Mouse (Mus musculus): ENCODE measurements around the gene Trpv2.
A peak's percentile ranks its signal among the peaks of the same experiment; 100 is the strongest.

The Trpv2 gene

DNA sequence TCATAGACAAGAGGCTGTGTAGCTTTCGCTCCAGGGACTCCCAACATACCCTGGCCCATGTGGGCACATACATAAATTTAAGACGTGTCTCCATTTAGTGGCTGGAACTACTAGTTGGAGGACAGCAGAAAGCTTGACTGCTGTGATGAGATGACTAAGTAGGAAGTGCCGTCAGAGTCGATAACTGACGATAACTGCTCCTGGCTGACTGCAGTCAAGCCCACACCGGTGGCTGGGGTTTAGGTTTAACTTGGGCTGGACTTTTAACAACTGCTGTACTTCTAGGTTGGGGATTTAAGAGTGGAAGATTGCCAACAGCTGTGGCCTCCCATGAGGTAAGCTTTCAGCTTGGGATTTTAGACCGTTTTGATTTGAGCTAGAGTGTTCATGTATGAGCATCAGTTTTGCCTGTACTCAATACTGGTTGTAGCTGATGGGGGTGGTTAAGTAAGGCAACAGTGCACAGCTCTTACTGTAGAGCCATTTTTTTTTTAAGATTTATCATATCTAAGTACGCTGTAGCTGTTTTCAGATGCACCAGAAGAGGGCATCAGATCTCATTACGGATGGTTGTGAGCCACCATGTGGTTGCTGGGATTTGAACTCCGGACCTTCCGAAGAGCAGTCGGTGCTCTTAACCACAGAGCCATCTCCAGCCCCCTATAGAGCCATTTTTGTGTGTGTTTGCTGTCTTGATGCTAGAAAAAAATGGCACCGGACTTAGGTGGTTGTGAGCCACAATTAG lies 29.2 kb downstream of the Trpv2 start:
- DNase-seq (ENCODE audit: extremely low read depth, low read depth) = no peak

DNA sequence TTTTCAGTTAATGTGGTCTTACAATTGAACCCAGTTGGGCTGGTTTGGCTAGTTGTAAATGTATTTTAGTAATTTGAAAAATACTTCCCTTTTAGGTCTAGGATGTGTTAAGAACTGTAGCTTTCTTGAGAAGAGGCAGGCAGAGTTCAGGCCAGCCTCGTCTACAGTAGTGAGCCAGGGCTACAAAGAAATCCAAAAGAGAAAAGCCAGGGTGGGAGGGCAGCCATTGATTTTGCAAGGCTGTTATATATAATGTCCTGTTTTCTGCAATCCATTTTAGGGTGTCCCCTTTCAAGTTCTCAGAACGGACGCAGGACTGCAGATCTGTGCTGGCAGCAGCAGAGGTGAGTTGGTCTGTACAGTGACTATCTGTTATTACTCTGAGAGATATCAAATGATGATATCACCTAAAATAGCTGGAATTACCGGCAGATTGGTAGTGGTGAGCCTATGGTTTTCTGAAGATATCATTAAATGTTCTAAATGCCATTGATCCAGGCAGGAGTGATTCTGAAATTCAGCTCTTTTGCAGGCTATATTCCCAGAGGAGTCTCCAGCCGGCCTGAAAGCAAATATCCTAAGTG lies 29.9 kb downstream of the Trpv2 start:
- no peak for DNase-seq (ENCODE audit: extremely low read depth, low read depth)

DNA sequence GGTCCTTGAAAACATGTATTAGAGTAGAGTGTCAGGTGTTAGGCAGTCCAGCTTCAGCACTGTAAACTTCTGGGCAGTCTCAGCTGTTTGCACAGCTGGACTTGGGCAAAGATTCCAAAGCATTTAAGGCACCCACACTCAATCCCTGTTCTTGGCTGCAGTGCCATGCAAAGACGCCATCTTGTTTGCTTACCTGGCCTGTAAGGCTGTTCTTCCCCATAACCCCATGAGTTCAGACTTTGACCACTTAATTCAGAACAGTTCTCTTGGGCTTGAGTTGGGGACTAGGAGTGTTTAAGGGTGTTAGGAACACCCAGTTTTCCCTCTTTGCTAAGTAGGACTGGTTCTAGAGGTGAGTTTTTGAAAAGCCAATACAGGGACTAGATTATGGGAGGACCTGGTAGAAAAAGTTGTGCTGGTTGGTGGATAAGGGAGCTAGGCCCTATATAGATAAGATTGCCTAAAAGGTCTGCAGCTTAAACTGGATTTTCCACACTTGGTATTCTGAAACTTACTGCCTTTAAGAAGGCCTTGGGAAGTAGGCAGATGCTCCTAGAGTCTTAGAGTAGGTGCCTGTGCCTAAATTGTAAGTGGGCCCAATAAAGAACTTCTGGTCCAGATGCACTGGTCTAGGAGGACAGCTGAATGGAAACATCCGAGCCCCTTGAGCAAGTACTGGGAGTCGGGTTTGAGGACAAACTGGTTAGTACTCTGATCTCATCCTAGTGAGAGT lies 30.8 kb downstream of the Trpv2 start:
- no peak for DNase-seq (ENCODE audit: extremely low read depth, low read depth)

DNA sequence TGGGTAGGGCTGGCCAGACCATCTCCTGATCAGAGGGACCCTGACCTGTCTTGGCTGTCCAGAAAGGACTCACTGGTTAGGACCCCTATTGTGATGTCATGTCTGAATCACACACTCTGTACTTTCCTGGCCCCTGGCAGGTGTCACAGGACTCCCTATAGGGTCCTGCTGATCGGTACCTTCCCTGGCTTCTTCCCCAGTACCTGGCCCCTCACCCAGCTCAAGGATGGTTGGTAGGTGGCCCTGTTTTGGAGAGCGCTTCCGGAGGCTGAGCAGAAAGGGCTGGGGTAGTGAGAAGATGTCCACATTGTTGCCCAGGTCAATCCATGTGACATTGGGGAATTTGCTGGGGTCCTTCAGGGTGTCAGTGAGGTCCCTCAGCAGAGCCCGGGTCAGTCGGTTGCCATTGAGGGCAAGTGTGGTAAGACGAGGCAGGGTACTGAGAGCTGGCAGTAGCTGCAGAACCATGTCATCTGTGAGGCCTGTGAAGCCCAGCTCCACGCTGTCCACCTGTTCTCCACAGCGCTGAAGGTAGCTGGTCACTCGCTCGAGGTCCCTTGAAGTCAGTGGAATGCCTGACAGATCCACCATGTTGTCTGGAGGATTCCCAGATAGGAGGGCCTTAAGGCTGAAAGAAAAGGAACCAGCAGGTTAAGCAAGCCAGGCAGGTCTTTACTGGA lies 31.5 kb downstream of the Trpv2 start:
- no peak for DNase-seq (ENCODE audit: extremely low read depth, low read depth)

DNA sequence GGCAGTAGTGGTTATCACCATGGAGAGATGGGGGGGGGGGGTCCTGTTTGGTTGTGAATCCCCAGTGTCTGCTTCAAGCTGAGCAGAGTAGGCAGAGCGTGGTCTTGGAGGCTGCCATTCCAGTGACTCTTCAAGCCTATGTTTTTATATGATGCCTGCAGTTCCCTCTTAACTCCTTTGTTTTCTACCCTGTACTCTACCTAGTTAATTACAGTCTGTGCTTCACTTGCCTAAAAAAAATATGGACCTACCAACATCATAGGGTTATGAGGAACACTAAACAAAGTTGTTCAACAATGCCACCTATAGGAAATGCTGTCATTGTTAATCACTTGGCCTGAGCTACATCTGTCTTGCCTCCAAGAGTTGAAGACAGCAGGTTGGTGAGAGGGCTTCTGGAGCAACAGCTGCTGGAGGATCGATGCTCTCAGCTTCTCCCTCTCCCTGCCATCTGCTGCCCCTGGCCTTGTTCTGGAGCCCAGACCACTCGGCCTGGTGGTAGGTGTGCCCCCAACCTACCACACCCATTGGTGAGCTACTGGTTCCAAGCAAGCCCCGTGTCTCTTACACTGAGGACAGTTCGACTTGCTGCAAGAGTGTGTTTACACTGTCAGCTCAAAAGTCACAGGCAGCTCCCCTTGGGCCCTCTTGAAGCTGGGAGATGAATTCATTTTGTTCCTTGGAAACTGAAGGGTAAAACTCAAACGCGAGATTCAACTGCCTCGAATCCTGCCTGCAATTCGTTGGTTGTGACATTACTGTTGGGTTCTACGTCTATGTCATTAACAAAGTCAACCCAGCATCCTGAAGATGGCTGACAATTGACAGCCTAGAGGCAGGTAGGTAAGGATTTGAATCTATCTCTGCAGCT lies 32.2 kb downstream of the Trpv2 start:
- DNase-seq (ENCODE audit: extremely low read depth, low read depth) = no peak

DNA sequence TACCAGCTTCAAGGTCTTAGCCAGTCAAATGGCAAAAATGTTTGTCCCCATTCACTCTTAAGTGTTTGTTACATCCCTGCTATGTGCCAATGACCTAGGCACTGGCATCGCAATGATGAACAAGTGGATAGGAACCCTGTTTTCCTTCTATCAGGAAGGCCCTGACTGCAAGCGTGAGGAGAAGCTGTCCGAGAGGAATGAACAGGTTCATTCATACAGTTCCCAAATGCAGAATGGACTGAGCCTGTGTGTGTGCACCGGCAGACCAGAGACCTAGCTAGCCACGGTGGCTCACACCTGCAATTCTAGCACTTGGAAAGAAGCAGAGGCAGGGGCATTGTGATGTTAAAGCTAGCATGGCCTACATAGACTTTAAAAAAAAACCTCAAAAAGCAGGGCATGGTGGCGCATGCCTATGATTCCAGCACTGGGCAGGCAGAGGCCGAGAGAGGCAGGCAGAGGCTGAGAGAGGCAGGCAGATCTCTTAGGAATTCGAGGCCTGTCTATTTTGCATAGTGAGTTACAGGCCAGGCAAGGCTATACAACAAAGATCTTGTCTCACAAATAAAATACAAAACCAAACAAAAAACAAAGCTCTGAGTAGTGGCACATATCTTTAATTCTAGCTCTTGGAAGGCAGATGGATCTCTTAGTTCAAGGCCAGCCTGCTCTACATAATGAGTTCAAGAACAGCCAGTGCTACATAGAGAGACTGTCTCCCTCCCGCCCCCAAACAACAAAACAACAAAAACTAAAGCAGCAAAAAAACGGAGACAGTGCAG lies 33.1 kb downstream of the Trpv2 start:
- no peak for DNase-seq (ENCODE audit: extremely low read depth, low read depth)

DNA sequence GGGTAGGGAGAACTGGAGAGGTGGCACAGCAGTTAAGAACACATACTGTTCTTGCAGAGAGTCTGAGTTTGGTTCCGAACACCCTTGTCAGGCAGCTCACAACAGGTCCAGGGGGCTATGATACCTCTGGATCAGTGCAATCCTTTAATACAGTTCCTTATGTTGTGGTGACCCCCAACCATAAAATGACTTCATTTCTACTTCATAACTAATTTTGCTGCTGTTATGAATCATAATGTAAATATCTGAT lies 33.6 kb downstream of the Trpv2 start:
- no peak for DNase-seq (ENCODE audit: extremely low read depth, low read depth)

DNA sequence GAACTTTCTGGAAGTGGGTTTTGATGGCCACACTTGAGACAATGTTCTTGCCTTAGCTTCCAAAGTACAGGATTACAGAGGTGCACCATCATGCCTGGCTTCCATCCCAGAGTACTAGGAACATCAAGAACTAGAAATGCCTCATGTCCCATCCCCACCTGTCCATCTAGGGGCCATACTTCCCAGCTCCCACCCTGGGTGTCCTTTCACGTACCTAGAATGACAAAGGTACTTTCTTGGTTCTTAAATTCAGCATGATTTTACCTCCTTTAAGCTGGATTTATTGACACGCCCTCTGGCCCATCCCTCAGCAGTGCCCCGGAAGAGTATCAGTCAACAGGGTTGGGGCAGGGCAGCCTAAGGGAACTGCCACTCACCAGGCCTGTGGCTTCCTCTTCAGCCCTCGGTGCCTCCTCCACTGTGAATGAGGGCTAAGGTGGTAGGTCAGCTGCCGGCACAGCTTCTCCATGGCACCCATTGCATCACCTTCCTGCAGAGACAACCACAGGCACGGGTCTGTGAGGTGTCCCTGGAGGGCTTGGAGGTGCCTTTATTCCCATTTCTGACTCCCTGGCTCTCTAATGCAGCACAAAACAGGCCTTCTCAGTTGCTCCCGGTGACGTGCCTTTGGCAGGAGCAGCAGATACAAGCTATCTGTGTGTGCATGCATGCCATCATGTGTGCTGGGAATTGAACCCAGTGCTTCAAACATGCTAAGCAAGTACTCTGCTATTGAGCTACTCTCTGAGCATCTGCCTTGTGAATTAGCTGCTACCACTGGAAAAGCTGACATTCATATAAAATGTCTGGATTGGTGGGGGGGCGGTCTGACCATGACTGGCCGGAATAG lies 34.8 kb downstream of the Trpv2 start:
- DNase-seq (ENCODE audit: extremely low read depth, low read depth) = no peak

DNA sequence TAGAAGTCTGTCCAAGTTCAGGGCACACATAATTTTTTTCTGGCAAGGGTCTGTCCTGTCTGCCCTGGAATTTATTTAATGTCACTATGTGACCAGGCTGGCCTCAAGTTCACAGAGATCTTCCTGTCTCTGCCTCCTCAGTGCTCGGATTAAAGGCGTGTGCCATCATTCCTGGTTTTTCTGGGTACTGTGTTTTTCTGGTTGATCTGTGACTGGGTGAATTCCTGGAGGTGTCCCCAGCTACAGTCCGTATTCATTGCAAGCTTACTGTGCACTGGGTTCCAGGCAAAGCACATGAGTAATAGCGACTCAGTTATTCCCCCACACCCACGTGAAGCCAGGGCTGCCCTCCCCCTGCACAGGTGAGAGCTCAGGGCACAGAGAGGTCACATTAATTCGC lies 36.0 kb downstream of the Trpv2 start:
- DNase-seq (ENCODE audit: extremely low read depth, low read depth) = no peak

DNA sequence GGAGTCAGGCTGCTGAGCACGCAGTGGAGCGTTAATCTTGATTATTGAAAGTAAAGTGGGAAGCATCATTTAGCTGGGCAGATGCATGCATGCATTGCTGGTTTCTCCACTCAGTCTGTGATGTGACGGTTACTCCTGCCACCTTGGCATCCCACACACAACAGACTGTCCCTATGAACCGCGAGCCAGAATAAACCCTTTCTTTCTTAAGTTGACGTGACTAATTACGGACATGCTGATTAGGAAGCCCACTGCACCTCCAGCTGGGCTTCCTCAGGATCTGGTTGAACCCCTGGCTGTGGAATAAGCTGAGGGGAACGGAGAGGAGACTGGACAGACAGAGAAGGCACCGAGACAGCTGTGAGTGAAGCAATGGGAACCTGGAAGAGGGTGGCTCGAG lies 38.3 kb downstream of the Trpv2 start:
- no peak for DNase-seq (ENCODE audit: extremely low read depth, low read depth)

DNA sequence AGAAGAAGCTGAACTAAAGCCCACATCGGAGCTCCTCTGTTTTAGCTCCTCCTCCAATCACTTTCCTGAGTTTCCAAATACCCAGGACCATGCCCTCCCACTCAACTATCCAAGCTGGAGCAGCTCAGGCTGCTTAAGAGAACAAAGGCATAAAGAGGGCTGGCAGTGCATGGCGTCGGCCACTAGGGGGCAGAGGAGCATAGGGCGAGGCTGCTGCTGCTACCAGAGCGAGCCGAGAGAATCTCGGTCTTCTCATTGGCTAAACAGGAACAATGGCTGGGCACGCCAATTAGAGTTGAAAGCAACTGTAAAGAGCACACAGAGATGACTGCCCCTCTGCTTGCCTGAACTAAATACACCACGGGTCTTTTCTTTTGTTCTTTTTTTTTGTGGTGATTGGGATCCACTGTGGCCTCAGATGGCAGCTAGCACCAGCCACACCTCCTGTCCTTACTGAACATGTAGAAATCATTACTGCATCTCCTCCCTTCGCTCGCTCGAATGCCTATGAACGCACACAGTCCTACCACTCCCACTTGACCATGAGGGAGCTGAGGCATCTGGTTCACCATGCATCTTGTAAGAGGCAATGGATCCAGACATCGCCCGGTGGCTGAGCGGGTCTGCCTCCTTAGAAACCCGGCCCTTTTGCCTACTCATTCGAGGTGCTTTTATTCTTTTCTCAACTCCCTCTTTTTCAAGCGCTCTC lies 39.5 kb downstream of the Trpv2 start:
- peak; percentile 60 for DNase-seq (ENCODE audit: extremely low read depth, low read depth)

DNA sequence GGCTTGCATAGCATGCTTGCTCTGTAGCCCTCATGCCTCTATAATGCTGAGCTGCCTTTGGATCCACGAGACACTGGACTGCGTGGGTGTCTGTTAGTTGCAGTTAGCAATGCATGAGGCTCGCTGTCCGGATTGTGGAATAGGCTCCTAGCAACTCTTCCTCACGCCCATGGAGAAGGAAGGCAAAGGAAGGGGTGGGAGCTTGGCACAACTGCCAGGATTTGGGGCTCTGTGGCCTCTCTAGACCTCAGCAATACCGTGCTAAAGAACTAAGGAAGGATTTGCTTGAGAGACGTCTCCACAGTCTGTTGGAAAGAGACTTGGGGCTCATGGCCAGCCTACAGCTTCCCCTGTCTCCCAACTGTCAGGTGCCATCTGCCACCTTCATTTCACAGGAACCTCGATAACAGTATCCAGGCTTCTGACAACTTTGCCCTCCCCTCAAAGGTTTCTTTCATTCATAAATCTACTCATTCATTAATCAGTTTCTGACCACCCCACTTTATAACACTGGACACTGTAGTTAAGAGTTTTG lies 40.7 kb downstream of the Trpv2 start:
- no peak for DNase-seq (ENCODE audit: extremely low read depth, low read depth)

DNA sequence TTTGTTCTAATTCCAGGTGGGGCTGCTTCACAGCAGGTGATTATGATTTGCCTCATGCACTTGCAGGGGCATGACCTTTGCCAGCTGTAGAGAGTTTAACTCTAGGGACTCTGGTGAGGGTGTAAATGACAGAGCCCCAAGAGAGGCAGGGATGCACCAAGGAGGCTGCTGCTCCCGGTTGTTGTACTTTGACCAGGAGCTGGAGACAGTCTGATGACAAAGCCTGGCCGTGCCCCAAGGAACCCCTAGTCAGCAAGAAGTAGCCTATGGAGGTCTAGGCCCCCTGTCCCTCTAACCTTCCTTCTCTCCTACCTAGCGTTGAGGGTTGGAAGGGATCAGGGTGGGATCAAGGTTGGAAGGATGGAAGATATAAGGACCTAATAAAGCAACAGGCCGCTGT lies 41.2 kb downstream of the Trpv2 start:
- no peak for DNase-seq (ENCODE audit: extremely low read depth, low read depth)

DNA sequence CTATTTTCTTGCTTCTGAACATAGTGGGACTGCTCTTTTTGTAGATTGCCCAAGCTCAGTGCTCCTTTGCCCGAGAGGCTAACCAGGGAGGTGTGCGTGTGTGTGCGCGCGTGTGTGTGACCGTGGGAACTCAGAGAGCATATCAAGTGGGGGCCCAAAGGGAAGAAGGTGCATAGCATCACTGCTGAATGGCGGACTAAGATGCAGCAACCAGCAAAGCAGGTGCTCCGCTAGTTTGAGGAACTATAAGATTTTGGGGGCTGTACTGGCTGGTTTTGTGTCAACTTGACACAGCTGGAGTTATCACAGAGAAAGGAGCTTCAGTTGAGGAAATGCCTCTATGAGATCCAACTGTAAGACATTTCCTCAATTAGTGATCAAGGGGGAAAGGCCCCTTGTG lies 46.8 kb downstream of the Trpv2 start:
- DNase-seq (ENCODE audit: extremely low read depth, low read depth) = no peak

DNA sequence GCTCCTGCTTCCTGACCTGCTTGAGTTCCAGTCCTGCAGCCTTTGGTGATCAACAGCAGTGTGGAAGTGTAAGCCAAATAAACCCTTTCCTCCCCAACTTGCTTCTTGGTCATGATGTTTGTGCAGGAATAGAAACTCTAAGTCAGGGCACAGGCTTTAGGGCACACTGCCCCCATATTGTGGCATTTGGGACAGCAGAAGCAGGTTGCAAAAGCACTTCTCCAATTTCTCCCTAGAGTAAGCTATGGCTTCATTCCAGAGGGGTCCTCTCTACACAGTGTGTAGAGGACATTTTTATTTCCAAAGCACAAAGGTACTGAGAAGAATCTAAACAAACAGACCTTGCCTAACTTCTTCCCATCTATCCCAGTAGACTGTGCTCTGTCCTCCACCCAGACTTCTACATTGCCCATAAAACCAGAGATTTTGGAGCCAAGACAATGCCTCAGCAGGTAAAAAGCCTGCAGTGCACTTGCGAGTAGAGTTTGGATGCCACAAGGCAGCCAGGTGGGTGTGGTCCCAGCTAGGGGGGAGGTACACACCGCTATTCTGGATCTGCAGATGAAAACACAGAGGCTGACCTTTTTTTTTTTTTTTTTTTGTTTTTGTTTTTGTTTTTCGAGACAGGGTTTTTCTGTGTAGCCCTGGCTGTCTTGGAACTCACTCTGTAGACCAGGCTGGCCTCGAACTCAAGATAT lies 47.4 kb downstream of the Trpv2 start:
- DNase-seq (ENCODE audit: extremely low read depth, low read depth) = no peak

DNA sequence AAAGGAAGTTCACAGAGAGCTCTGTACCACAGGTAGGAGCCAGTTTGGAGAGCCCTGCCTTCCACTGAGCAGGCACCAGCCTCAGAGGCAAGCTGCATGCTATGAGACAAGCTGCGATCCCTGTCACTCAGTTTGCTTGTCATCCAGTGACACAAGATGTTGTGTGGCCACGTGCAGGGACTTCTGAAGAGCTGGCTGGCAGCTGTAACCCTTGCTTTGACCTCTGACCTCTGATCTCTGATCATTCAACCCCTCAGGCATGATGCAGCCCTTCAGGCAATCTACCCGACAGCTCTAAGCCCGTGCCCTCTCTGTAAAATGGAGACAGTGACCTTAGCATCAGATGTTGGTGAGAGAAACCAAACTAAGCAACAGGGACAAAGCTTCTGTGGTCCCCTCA lies 48.6 kb downstream of the Trpv2 start:
- no peak for DNase-seq (ENCODE audit: extremely low read depth, low read depth)

DNA sequence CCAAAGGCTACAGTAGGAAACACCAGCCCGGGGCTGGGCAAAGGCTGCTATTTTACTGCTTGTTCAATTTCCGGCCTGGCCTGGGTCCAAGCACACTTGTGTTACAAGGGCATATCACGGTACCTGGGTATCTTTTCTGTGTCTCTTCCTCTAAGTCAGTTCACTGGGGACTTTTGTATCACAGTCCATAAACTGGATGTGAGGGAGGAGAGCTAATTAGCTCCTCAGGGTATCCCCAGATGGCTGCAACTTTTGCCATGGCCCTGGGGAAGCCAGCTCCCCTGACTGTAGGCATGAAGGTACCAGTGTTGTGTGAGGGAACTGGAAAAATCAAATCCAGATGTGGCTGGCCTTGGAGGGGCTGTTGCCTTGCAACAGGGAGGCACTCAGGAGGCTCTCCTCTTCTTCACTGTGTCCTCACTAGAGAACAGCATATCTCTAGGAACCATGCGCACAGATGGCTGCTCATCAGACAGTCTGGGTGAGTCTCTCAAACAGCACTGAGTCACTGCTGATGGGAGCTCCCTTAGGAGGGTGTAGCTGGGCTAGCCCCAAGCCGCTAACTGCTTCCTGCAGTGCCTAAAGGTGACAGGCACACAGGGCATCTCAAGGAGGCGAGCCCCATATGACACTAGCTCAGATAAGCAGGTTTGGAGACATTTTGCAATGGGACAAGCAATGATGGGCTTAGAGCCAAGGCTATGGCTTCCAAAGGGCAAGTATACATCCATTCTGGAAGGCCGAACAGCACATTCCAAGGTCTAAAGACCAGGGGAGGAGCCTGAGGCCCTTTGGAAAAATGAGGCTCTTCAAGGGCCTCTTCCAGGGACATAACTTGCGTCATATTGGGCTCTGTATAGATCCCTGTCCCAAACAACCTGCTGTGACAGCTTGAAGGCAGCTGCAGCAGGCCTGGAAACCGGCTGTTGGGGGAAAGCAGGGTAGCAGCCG lies 50.3 kb downstream of the Trpv2 start:
- DNase-seq (ENCODE audit: extremely low read depth, low read depth) = no peak
